Mouse (Mus musculus): Measurements from ENCODE around the gene Snapc3.

GRCm38 (mm10) chr4:83409867-83410505 lies 7.5 kb upstream of the Snapc3 start:
- TF ChIP-seq POLR2A (IDR thresholded peaks at IDR 0.05; ENCODE audit: control insufficient read depth, low read depth, low read length): no peak
- TF ChIP-seq CTCF (IDR thresholded peaks at IDR 0.05; ENCODE audit: control insufficient read depth, insufficient read depth, insufficient replicate concordance, low read depth, low read length): no peak
